Mouse (Mus musculus): Measurements from ENCODE around the gene Tle3.

- TF ChIP-seq CTCF (IDR thresholded peaks at IDR 0.05; ENCODE audit: control insufficient read depth, insufficient read depth, low read length) (no peak), POLR2A (IDR thresholded peaks at IDR 0.05; ENCODE audit: borderline replicate concordance, control insufficient read depth, low read depth, low read length) (no peak)
These were observed 939 bp downstream of the Tle3 start for GRCm38 (mm10) chr9:61372976-61373633.

Data from bone marrow, adult 2 months (tissue).